Mouse (Mus musculus) erythroblast, embryonic 14.5 days (primary cell): ENCODE data around the gene Cmc2. TPM values are rescaled to one million over a fixed set of nuclear protein-coding genes. Genes with fewer than 3 reads are reported as not detected.

Experiments used
- H3K27me3 ChIP-seq: 2 replicates; pipeline ENCODE4 v1.6.1; 2012; ENCODE audit warnings: inconsistent platforms; ENCODE audit not compliant: control insufficient read depth
- H3K36me3 ChIP-seq: 2 replicates; pipeline ENCODE4 v1.6.1; 2012; ENCODE audit warnings: mild to moderate bottlenecking, inconsistent platforms; ENCODE audit not compliant: control insufficient read depth
- H3K4me1 ChIP-seq: 2 replicates; pipeline ENCODE4 v1.6.1; 2012; ENCODE audit warnings: inconsistent platforms; ENCODE audit not compliant: control insufficient read depth
- H3K4me3 ChIP-seq: replicated peaks from 2 replicates; pipeline ENCODE3; 2012; ENCODE audit warnings: moderate library complexity, mild to moderate bottlenecking, inconsistent platforms
- H3K9me3 ChIP-seq: 2 replicates; pipeline ENCODE4 v1.6.1; 2012; ENCODE audit warnings: low read length, inconsistent platforms, mixed read lengths; ENCODE audit not compliant: control insufficient read depth
- GATA1 ChIP-seq: IDR thresholded peaks from 2 replicates; pipeline ENCODE4 v1.6.1; 2012; ENCODE audit warnings: low read length, inconsistent platforms, mixed read lengths
- TAL1 ChIP-seq: IDR thresholded peaks from 3 replicates; pipeline ENCODE4 v1.6.1; 2012; ENCODE audit warnings: low read length, inconsistent platforms, mixed read lengths
- polyA plus RNA-seq: library from polyadenylated mRNA; stranded (reverse); fragments of >175 nt; gene quantifications from 2 replicates; pipeline ENCODE4 v1.2.3, GENCODE M21; 2012

Cmc2 gene
- polyA plus RNA-seq, 1 experiment, result 20.2 TPM

DNA sequence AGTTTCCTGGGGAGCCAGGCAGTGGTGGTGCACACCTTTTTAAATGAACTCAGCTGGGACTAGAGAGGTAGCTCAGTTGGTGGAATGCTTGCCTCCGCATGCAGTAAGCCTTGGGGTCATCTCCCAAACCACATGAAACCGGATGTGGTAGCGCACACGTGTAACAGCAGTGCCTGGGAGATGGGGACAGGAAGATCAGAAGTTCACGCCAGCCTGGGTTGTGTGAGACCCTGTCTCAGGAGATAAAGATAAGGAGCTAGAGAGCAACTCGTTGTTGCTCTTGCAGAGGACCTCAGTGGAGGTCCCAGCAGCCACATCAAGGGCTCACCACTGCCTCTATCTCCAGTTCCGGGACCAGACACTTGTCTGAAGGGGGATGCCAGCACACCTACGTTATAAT lies 2.3 kb upstream of the Cmc2 start:
- Histone ChIP-seq H3K4me3 (no peak overlapping the region), H3K36me3 (peaks cover 71% of the 10 kb centered on the region)

DNA sequence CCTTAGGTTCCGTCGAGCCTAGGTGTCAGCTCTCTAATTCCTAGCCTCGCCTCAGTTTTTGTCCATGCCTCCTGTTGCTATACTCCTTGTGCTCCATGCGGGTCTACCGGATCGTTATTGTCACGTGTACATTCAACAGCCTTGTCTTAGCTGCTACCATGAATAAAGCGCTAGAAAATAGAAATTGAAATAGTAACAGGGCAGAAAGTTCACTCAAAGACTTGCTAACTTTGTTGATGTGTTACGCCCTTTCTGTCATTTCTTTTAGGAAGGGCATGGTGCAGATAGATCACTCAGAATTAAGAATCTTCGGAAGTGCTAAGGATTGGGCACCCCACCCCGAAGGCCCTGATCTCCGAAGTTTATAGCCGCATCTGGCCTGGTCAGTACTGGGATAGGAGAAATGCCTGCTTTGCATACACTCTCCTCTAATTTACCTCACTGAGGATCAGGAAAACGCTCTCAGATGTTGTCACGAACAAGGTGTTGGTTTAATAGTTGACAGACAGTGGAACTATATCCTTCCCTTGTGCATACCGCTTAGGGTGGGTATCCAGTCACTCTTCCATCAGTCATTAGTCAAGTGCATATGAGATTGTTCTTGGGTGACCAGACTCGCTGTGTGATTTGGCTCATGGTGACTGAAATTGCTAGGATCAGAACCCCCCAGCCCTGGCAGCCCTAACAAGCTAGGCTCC lies 954 bp upstream of the Cmc2 start:
- no peaks in the 10 kb centered on the region for H3K27me3 ChIP-seq
- H3K36me3 ChIP-seq, result peaks cover 67% of the 10 kb centered on the region
- peaks cover 33% of the 10 kb centered on the region for H3K4me1 ChIP-seq
- H3K4me3 ChIP-seq, result peak overlapping the region; percentile 75
- H3K9me3 ChIP-seq, result no peaks in the 10 kb centered on the region
- TF ChIP-seq GATA1, result no peak
- no peak for TF ChIP-seq TAL1

More for the DNA sequence above, 2.3 kb upstream of the Cmc2 start:
- H3K4me1 ChIP-seq, result peaks cover 30% of the 10 kb centered on the region
- no peaks in the 10 kb centered on the region for H3K9me3 ChIP-seq
- TF ChIP-seq GATA1 (no peak), TAL1 (no peak)
- no peaks in the 10 kb centered on the region for H3K27me3 ChIP-seq

DNA sequence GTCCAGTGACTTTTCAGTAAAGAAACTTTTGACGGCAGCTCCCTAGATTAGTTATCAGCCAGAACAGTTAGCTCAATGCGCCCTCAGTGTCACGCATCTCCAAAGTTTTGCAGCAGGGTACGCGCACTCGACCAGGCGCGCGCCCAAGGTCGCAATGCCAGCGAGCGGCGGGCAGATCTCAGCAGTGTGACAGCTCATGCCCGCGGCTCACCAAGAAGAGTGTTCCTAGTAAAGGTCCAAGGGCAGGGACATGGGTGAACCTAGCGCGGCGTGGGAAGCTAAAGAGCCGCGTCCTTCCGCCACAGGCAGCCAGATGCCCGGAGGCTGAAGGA lies 284 bp downstream of the Cmc2 start:
- Histone ChIP-seq H3K4me3 (peak overlapping the region; percentile 75), H3K36me3 (peaks cover 67% of the 10 kb centered on the region), H3K27me3 (no peaks in the 10 kb centered on the region), H3K4me1 (peaks cover 37% of the 10 kb centered on the region), H3K9me3 (no peaks in the 10 kb centered on the region)
- TF ChIP-seq TAL1 (no peak), GATA1 (no peak)

DNA sequence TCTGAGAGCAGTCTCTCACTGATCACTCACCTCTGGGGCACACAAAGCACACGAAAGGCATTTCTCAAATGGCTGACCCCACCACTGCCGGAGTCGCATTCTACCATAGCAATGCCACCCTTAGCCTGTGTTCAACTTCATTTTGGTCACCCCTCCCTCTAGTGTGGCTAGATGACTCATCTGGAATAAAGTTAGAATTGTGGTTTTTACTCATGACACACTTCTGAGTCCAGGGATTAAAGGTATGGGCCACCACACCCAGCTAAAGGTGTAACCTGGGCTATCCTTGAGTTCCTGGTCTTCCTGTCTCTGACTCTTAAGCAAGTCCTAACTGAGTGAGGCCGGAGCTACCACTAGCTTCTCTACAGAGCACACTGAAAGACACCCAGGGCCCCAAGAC lies 15.4 kb downstream of the Cmc2 start:
- Histone ChIP-seq H3K36me3 (peaks cover 67% of the 10 kb centered on the region), H3K4me3 (no peak overlapping the region), H3K27me3 (no peaks in the 10 kb centered on the region), H3K9me3 (peaks cover 4% of the 10 kb centered on the region), H3K4me1 (peaks cover 3% of the 10 kb centered on the region)
- TF ChIP-seq GATA1 (no peak), TAL1 (no peak)

DNA sequence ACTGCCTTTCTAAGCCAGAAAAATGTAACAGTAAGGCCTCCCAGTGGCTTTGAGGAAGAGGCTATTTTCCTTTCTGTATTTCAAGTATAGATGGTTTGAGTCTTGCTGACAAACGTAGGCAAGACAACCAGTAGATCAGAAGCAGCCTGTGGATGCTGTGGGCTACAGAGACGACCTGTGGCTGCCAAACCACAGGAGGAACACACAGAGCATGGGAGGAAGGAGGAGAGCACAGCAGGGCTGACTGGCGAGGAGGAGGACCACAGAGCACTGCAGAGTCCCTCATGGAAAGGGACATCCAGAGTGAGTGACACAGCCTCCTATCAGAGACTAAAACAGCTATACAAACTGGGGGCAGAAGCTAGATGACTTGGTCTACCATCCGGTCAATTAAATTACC lies 16.0 kb downstream of the Cmc2 start:
- Histone ChIP-seq H3K9me3 (peaks cover 4% of the 10 kb centered on the region), H3K36me3 (peaks cover 62% of the 10 kb centered on the region), H3K4me1 (peaks cover 3% of the 10 kb centered on the region), H3K4me3 (no peak overlapping the region), H3K27me3 (no peaks in the 10 kb centered on the region)
- TF ChIP-seq TAL1 (no peak), GATA1 (no peak)

DNA sequence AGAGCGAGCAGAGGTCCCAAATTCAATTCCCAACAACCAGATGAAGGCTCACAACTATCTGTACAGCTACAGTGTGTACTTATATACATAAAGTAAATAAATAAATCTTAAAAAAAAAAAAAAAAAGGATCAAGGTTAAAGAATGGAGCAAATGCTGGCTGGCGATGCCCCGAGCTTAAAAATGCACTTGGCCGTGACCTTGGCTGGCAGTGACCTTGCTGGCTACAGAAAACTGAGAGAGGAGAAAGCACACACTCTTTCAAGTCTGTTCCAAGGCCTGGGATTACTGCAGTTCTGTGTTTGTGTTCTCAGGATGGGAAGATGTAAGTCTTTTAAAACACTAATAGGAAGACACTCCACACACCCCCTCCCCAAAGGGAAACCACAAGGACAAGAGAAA lies 16.5 kb downstream of the Cmc2 start:
- H3K9me3 ChIP-seq, result peaks cover 4% of the 10 kb centered on the region
- H3K36me3 ChIP-seq, result peaks cover 56% of the 10 kb centered on the region
- H3K27me3 ChIP-seq, result no peaks in the 10 kb centered on the region
- TF ChIP-seq TAL1, result no peak
- TF ChIP-seq GATA1, result no peak
- H3K4me1 ChIP-seq, result peaks cover 3% of the 10 kb centered on the region
- H3K4me3 ChIP-seq, result no peak overlapping the region

DNA sequence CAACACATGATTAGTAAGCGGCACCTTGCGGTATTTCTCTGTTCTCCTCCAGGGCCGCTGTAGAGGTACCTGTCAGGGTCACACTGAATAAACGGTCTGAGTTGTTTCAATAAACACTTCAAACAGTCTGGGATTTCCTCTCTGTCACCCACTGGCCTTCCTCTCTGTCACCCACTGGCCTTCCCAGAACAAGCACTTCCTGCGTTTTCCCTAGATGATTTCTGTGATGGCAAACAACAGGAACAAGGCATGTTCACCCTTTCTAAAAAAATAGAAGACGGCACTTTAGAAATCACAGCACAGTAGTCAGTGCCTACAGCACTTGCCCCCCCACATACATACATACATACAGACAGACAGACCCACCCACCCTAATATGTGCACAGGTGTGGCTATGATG lies 25.7 kb downstream of the Cmc2 start:
- peaks cover 40% of the 10 kb centered on the region for H3K36me3 ChIP-seq
- peaks cover 2% of the 10 kb centered on the region; the same call in 1 of the 2 replicates for H3K9me3 ChIP-seq
- H3K27me3 ChIP-seq, result no peaks in the 10 kb centered on the region
- no peaks in the 10 kb centered on the region for H3K4me1 ChIP-seq
- TF ChIP-seq GATA1 (no peak), TAL1 (no peak)
- no peak overlapping the region for H3K4me3 ChIP-seq

DNA sequence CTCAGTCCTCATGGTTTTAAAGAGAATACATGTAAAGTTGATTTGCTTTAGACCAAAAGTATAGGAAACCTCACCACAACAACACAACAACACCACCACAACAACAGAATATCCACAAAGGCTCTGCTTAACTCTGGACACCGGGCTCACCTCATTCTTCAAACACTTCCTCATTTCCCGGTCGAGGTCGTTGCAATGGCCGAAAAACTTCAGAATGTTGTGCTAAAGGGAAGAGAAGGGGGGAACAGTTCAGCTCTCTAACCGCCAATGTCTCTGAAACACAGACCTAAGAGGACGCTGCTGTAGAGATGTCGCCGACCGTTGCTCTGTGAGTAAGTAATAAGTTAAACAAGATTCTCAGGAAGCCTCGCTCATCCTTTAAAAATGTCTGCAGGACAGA lies 27.3 kb downstream of the Cmc2 start:
- H3K9me3 ChIP-seq, result peaks cover 2% of the 10 kb centered on the region; the same call in 1 of the 2 replicates
- no peaks in the 10 kb centered on the region for H3K27me3 ChIP-seq
- peaks cover 54% of the 10 kb centered on the region for H3K36me3 ChIP-seq
- TF ChIP-seq GATA1 (no peak), TAL1 (no peak)
- no peaks in the 10 kb centered on the region for H3K4me1 ChIP-seq
- H3K4me3 ChIP-seq, result no peak overlapping the region

DNA sequence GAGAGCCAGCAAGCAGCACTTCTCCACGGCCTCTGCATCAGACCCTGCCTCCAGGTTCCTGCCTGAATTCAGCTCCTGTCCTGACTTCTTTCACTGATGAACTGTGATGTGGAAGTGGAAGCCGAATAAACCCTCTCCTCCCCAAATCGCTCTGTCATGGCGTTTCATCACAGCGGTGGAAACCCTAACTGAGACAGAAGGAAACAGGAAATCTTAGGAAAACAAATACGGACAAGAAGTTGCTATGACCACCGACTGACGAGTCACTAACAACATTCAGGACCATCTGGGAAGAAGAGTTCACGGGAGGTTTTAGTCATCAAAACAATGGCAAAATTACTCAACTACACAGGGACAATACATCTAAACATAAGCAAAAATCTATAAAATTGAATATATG lies 28.6 kb downstream of the Cmc2 start:
- Histone ChIP-seq H3K4me3 (no peak overlapping the region), H3K36me3 (peaks cover 67% of the 10 kb centered on the region), H3K4me1 (no peaks in the 10 kb centered on the region), H3K27me3 (no peaks in the 10 kb centered on the region), H3K9me3 (peaks cover 2% of the 10 kb centered on the region; the same call in 1 of the 2 replicates)
- TF ChIP-seq GATA1 (no peak), TAL1 (no peak)

DNA sequence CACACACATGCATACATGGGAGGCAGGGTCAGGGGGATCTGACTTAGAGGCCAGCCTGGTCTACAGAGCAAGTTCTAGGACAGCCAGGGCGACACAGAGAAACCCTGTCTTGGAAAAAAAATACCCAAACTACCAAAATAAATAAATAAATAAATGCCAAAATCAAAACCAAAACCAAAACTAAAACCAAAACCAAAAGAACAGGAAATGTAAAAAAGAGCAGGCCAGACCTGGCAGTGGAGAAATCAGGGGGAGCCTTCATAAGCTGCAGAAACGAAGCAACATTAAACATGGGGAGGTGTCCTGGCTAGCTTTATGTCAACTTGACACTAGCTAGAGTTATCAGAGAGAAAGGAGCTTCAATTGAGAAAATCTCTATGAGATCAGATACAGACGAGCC lies 29.1 kb downstream of the Cmc2 start:
- Histone ChIP-seq H3K4me1 (no peaks in the 10 kb centered on the region), H3K27me3 (no peaks in the 10 kb centered on the region), H3K4me3 (no peak overlapping the region), H3K36me3 (peaks cover 72% of the 10 kb centered on the region), H3K9me3 (peaks cover 2% of the 10 kb centered on the region; the same call in 1 of the 2 replicates)
- TF ChIP-seq GATA1 (no peak), TAL1 (no peak)
